Mouse (Mus musculus) intestine, embryonic 14.5 days (tissue): ENCODE measurements around the gene Lrig1. TPM values are rescaled to one million over a fixed set of nuclear protein-coding genes. Genes with fewer than 3 reads are reported as not detected.

Experiments used
- ATAC-seq: fragments of 200-750 bp; cut with Nextera tagmentation; replicated peaks from 2 replicates; pipeline ENCODE4 v1.8.0; 2017; ENCODE audit warnings: low read depth, moderate number of reproducible peaks, moderate TSS enrichment, moderate library complexity; ENCODE audit not compliant: low FRiP score, low TSS enrichment
- DNase-seq: peaks from one replicate; pipeline ENCODE4 v3.0.0-alpha.2; 2018; ENCODE audit warnings: low spot score
- H3K27ac ChIP-seq: fragments of 300-500 bp; sonication (generic); 2 replicates; pipeline ENCODE4 v1.5.1; 2014; ENCODE audit warnings: low read depth, mild to moderate bottlenecking, control low read depth
- H3K27me3 ChIP-seq: fragments of 300-500 bp; sonication (generic); replicated peaks from 2 replicates; pipeline ENCODE4 v1.6.1; 2014; ENCODE audit warnings: low read length, control low read depth; ENCODE audit not compliant: control insufficient read depth, insufficient read depth
- H3K36me3 ChIP-seq: fragments of 300-500 bp; sonication (generic); 2 replicates; pipeline ENCODE4 v1.6.1; 2014; ENCODE audit warnings: low read length, control low read depth; ENCODE audit not compliant: control insufficient read depth, insufficient read depth
- H3K4me1 ChIP-seq: fragments of 300-500 bp; sonication (generic); replicated peaks from 2 replicates; pipeline ENCODE4 v1.6.1; 2014; ENCODE audit warnings: low read length, control low read depth, mixed read lengths; ENCODE audit not compliant: control insufficient read depth, insufficient read depth
- H3K4me2 ChIP-seq: fragments of 300-500 bp; sonication (generic); 2 replicates; pipeline ENCODE4 v1.6.1; 2014; ENCODE audit warnings: low read length
- H3K4me3 ChIP-seq: fragments of 300-500 bp; sonication (generic); 2 replicates; pipeline ENCODE4 v1.5.1; 2014; ENCODE audit warnings: low read depth, low read length, control low read depth, mixed read lengths
- H3K9ac ChIP-seq: fragments of 300-500 bp; sonication (generic); 2 replicates; pipeline ENCODE4 v1.6.1; 2014; ENCODE audit warnings: mild to moderate bottlenecking, low read length
- H3K9me3 ChIP-seq: fragments of 300-500 bp; sonication (generic); 2 replicates; pipeline ENCODE4 v1.6.1; 2016; ENCODE audit warnings: low read length, control low read depth; ENCODE audit not compliant: control insufficient read depth
- WGBS: fragments of 180-500 bp; shearing (Covaris S2); extraction: QIAGEN DNeasy Blood & Tissue Kit; methylation state at CpG from one replicate; pipeline ENCODE4 v1.1.7; 2014; 5-methylcytosine and 5-hydroxymethylcytosine counted together
- polyA plus RNA-seq: library from polyadenylated mRNA; unstranded; fragments of >200 nt; fragmentation: Nextera tagmentation; extraction: Ambion mirVana; gene quantifications from 2 replicates; pipeline ENCODE4 v1.2.1, GENCODE M21; 2014

Gene Lrig1
- polyA plus RNA-seq, 1 experiment from 2014 or later, result 32.8 TPM

DNA sequence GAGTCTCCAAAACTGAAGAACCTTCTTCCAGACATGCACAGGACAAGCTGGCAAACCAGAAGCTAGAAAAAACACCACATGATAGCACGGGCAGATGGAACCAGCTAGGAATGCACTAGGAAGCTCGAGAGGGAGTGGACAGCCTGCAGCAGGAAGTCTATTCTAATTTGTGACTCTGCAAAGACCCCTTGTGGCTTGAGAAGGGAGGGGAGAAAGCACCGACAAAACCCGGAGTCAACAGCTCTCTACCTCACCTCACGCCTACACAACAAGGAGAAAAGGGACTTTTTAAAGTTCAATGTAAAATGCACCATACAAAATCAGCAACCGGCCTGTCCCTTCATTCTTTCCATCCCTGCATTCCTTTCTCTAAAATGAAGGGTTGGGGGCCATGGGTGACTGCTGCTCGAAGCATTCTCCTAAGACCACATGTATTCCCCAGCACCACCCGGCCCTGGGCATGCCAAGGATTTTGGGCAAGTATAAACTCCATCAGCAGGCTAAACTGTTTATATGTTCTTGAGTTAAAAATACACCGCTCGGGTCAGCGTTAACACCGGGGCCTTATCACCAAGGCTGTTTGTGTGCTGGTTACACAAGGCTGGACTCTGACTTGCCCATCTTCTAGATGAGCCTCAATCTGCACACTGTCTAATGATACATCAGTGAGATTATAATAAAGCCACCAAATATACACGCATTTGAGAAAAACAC is 15.0 kb downstream of the Lrig1 start:
- H3K27me3 ChIP-seq, result no peaks in the 10 kb centered on the region
- H3K27ac ChIP-seq, result no peak overlapping the region
- DNase-seq (no peak), ATAC-seq (no peak)
- no peaks in the 10 kb centered on the region for H3K9me3 ChIP-seq
- peak overlapping the region; percentile 31; the same call in 1 of the 2 replicates for H3K4me2 ChIP-seq
- peaks cover 80% of the 10 kb centered on the region for H3K4me1 ChIP-seq
- WGBS, result 26% methylated on average over 13 of the region's 13 CpGs
- no peak overlapping the region for H3K4me3 ChIP-seq
- H3K9ac ChIP-seq, result no peak overlapping the region
- no peaks in the 10 kb centered on the region for H3K36me3 ChIP-seq

DNA sequence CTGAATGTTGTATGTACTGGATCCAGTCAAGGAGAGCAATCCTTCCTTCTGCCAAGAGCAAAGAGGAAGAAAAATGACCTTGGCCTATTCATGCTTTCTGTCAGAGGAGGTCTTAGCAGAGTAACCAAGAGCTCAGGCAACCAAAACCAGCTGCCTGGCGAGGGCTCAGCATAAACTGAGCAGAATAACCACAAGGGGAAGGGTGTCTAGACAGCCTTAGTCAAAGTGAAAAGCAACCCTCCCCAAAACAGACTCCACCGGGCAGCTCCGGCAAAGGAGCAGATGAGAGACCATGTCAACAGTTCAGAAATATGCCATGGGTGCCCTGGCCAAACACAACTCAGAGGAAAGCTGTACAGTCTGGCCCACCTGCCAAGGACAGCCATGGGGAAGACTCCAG is 16.3 kb downstream of the Lrig1 start:
- DNase-seq (no peak), ATAC-seq (no peak)
- Histone ChIP-seq H3K4me1 (peaks cover 80% of the 10 kb centered on the region), H3K9ac (no peak overlapping the region), H3K4me3 (no peak overlapping the region), H3K27ac (no peak overlapping the region), H3K9me3 (no peaks in the 10 kb centered on the region), H3K27me3 (no peaks in the 10 kb centered on the region), H3K4me2 (no peak overlapping the region), H3K36me3 (no peaks in the 10 kb centered on the region)
- WGBS, result 68% methylated on average over 3 of the region's 3 CpGs

DNA sequence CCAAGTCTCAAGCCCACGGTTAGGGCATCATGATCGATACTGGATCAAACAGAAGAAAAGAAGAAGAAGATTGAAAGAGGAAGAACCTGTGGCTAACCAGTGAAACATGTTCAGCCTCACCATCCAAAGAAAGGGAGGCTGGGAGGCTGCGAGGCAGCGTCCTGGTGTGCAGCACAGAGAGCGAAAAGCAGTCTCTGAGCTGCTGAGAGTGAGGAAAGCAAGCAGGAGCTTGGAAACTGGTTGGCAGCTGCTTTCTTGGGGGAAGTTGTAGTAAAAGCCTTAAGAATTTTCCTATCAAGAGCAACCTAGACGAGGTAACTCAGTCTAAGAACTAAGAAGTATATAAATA is 17.7 kb downstream of the Lrig1 start:
- WGBS, result 73% methylated on average over 6 of the region's 6 CpGs
- peak overlapping the region; percentile 51 for H3K27ac ChIP-seq
- H3K9me3 ChIP-seq, result no peaks in the 10 kb centered on the region
- H3K4me1 ChIP-seq, result peaks cover 88% of the 10 kb centered on the region
- ATAC-seq (no peak), DNase-seq (no peak)
- no peak overlapping the region for H3K4me2 ChIP-seq
- H3K27me3 ChIP-seq, result no peaks in the 10 kb centered on the region
- H3K4me3 ChIP-seq, result no peak overlapping the region
- no peaks in the 10 kb centered on the region for H3K36me3 ChIP-seq
- H3K9ac ChIP-seq, result 0 out of 2 replicates have a peak overlapping the region, but pooled peaks have one; percentile 1

DNA sequence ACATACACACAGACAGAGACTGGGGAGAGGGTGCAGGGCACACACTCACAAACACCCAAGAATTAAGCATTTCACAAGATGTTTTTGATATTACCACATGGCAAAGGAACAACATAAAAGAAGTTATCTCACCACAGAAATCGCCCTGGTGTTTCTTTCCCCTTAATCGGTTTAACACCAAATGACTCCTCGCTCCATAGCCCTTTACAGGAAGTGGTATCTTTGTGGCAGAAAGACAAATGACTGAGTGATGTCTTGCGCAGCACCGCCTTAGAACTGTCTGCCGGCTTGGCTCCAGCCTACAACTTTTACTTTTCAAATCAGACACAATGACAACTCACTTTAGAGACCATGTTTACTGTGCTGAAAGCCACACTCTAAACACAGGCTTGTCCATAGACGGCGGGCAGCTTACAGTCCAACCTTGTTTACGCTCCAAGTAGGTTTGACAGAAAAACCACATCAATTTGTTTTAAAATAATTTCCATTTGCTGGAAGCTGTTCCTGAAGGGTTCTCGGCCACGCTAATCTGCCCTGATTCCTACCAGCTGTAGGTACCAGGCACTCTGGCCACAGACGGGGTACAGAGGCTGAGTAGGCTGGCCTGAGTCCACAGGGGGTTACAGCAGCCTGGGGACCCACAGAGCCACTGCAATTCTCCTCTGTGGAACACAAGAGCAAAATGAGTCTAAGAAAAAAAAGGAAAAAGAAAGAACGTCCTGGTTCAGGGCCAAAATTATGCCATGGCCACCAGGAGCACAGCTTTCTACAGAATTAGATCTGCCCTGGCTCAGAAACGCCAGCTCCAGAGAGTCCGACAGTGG is 18.3 kb downstream of the Lrig1 start:
- Histone ChIP-seq H3K9ac (0 out of 2 replicates have a peak overlapping the region, but pooled peaks have one; percentile 1), H3K27me3 (no peaks in the 10 kb centered on the region), H3K4me1 (peaks cover 90% of the 10 kb centered on the region), H3K36me3 (no peaks in the 10 kb centered on the region), H3K4me3 (no peak overlapping the region), H3K9me3 (no peaks in the 10 kb centered on the region), H3K4me2 (peak overlapping the region; percentile 24), H3K27ac (peak overlapping the region; percentile 51)
- ATAC-seq (no peak), DNase-seq (no peak)
- WGBS, result 34% methylated on average over 15 of the region's 15 CpGs

DNA sequence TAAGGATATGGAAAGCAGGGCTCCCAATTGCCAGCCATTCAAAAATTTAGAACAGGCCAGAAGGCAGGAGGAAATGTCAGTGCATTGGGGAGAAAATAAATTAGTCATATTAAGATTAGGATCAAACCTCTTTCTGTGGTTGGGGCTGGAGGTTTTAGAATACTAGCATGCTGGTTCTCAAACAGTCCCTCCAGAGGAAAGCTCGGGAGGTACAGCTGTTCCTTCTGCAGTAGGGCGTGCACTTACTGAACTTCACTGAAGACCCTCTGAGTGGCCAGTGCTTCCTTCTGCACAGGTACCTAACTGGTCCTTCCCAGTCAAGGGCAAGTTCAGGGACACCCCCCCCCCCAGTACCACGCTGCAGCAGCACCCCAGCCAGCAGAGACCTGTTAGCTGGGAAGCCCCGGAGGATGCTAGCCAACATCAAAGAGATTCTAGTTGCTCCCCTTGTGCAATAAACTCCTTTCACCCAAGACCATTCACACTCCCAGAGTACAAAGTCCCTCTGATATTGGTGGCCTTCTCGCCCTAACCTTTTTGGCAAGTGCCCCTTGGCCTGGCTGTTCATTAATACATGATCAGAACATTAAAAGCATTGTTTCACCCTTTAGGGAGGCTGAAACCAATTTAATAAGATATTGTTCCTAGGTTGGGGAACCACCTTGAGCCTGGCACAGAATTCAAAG is 19.1 kb downstream of the Lrig1 start:
- H3K4me3 ChIP-seq, result no peak overlapping the region
- ATAC-seq (no peak), DNase-seq (no peak)
- WGBS, result 35% methylated on average over 5 of the region's 5 CpGs
- H3K9ac ChIP-seq, result no peak overlapping the region
- no peaks in the 10 kb centered on the region for H3K9me3 ChIP-seq
- H3K4me2 ChIP-seq, result peak overlapping the region; percentile 24
- peak overlapping the region; percentile 51; the same call in 1 of the 2 replicates for H3K27ac ChIP-seq
- no peaks in the 10 kb centered on the region for H3K27me3 ChIP-seq
- no peaks in the 10 kb centered on the region for H3K36me3 ChIP-seq
- H3K4me1 ChIP-seq, result peaks cover 87% of the 10 kb centered on the region

DNA sequence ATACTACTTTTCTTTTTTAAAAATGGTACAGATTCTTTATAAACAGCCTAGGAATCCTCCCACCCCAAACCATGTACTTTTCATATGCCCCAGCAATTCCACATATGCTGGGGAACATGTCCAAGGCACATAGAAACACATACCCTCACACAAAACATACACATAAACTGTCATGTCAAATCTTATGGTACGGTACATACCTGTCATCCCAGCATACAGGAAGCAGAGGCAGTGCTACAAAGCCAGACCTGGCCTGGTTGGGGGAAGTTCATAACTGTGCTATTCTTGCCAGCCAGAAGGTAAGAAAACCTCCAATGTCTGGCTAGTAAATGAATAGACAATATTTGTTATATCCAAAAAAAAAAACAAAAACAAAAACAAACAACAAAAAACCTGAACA is 20.7 kb downstream of the Lrig1 start:
- Histone ChIP-seq H3K4me1 (peaks cover 86% of the 10 kb centered on the region), H3K4me2 (no peak overlapping the region), H3K9ac (no peak overlapping the region), H3K27me3 (no peaks in the 10 kb centered on the region), H3K9me3 (no peaks in the 10 kb centered on the region), H3K27ac (no peak overlapping the region), H3K4me3 (no peak overlapping the region), H3K36me3 (no peaks in the 10 kb centered on the region)
- WGBS, result 76% methylated on average over 1 of the region's 1 CpGs
- ATAC-seq (no peak), DNase-seq (no peak)

DNA sequence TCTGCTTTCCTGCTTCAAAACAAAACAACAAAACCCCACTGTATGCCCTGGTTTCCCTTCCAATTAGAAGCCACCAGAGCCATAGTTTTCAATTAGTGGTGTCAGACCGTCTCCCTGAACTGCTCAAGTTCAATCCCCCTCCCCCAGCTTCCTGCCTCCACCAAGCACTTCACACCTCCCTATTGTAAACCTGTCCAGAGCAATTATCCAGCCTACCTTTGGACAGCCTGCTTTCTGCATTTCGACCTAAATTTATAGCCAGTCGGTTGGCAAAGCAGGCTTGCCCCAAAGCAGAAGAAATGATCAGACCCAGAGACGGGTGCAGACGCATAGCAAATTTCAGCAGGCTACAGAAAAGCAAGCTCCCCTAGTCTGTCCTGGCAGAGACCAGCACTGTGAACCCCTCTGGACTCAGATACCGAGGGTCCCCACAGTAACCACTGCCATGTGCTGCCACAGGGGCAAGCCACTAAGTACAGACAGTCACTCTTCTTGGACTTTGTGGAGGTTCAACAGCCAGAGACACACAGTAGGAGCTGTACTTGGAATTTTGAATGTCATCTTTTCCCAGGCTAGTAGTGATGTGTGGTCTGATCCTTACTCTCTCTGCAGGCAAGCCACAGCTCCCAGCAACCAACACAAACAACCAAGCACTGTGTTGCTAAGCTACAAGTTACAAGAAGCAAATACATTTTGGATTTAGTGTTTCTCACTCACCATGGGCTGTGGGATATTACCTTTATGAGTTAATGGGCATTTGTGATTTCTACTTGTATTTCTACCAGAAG is 21.4 kb downstream of the Lrig1 start:
- Histone ChIP-seq H3K9me3 (no peaks in the 10 kb centered on the region), H3K4me3 (no peak overlapping the region), H3K36me3 (no peaks in the 10 kb centered on the region), H3K9ac (no peak overlapping the region), H3K4me1 (peaks cover 84% of the 10 kb centered on the region), H3K27ac (no peak overlapping the region), H3K27me3 (no peaks in the 10 kb centered on the region), H3K4me2 (no peak overlapping the region)
- WGBS, result 26% methylated on average over 6 of the region's 6 CpGs
- ATAC-seq (no peak), DNase-seq (no peak)

DNA sequence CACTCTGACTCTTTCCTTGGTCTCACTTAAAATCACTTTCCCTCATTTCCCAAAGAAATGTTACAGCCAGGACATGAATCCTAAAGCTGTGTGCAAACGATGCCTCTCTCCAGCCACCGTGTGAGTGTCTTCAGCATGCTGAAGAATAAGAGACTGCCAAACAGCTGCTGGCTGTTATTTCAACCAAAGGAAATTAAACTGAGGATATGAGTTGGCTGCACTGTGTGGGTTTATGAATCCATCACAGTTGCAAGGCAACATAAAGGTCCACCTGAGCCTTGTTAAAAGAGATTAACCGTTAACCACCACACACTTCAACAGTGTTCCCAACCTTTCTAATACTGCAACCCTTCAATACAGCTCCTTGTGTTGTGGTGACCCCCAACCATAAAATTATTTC is 22.5 kb downstream of the Lrig1 start:
- Histone ChIP-seq H3K4me1 (peaks cover 81% of the 10 kb centered on the region), H3K27ac (peak overlapping the region; percentile 65), H3K4me3 (no peak overlapping the region)

More for the DNA sequence above, 22.5 kb downstream of the Lrig1 start:
- peak overlapping the region; percentile 34 for H3K4me2 ChIP-seq
- H3K27me3 ChIP-seq, result no peaks in the 10 kb centered on the region
- ATAC-seq, result no peak
- H3K36me3 ChIP-seq, result no peaks in the 10 kb centered on the region
- H3K9ac ChIP-seq, result no peak overlapping the region
- no peak for DNase-seq
- 17% methylated on average over 3 of the region's 3 CpGs for WGBS
- no peaks in the 10 kb centered on the region for H3K9me3 ChIP-seq
